Mouse (Mus musculus) lung, adult 2 months (tissue): ENCODE results near the gene Khdc1a.

ENCODE experiments used
- CTCF ChIP-seq: fragments of 200-500 bp; IDR thresholded peaks from 2 replicates; pipeline ENCODE4 v1.5.1; 2011; ENCODE audit warnings: mild to moderate bottlenecking, low read length, control low read depth; ENCODE audit not compliant: insufficient read depth
- POLR2A ChIP-seq: fragments of 200-500 bp; IDR thresholded peaks from 2 replicates; pipeline ENCODE4 v1.6.1; 2011; ENCODE audit warnings: low read depth, mild to moderate bottlenecking, control low read depth, low read length, borderline replicate concordance; ENCODE audit errors: extremely low read depth

GRCm38 (mm10) chr1:21323996-21324574 is 25.4 kb upstream of the Khdc1a start:
- TF ChIP-seq CTCF (no peak), POLR2A (no peak)
